Mouse (Mus musculus) cerebellum, adult (tissue): ENCODE data around the gene Dnajc5.

ENCODE experiments used
- ATAC-seq: cut with Nextera tagmentation; 2 replicates; pipeline ENCODE4 v1.9.2; 2017; ENCODE audit warnings: mild to moderate bottlenecking, moderate library complexity, mixed read lengths; ENCODE audit not compliant: insufficient number of reproducible peaks, low FRiP score, low TSS enrichment

The Dnajc5 gene

GRCm38 (mm10) chr2:181601751-181602145 is 81.5 kb downstream of the Dnajc5 start:
- ATAC-seq, result no peak

GRCm38 (mm10) chr2:181602367-181602766 is 82.1 kb downstream of the Dnajc5 start:
- no peak for ATAC-seq
